Mouse (Mus musculus): Measurements from ENCODE around the gene Serpinb7. TPM values are rescaled to one million over a fixed set of nuclear protein-coding genes. Genes with fewer than 3 reads are reported as not detected.

The Serpinb7 gene
- polyA plus RNA-seq, 2 experiments = not detected

GRCm38 (mm10) chr1:107365973-107366372 lies 33.5 kb upstream of the Serpinb7 start:
- no peak for ATAC-seq (ENCODE audit: insufficient read depth)
- WGBS (ENCODE audit: insufficient replicate concordance) = 60% methylated on average over 7 of the region's 7 CpGs
- TF ChIP-seq CTCF (IDR thresholded peaks at IDR 0.05; ENCODE audit: low read depth) (no peak), EP300 (IDR thresholded peaks at IDR 0.05; ENCODE audit: low read depth) (no peak)

GRCm38 (mm10) chr1:107368944-107369343 lies 30.5 kb upstream of the Serpinb7 start:
- no peak for DNase-seq (ENCODE audit: low read depth in 3 of 3, low spot score in 3 of 3)
- Histone ChIP-seq H3K27me3 (ENCODE audit: control insufficient read depth, insufficient read depth, low read length) (no peaks in the 10 kb centered on the region), H3K36me3 (replicated peaks; ENCODE audit: control insufficient read depth, insufficient read depth, low read depth) (no peaks in the 10 kb centered on the region), H3K9me3 (ENCODE audit: control insufficient read depth, low read length) (no peaks in the 10 kb centered on the region), H3K9ac (replicated peaks) (no peak overlapping the region), H3K4me2 (ENCODE audit: low read depth) (no peak overlapping the region), H3K4me1 (replicated peaks; ENCODE audit: control insufficient read depth in 2 of 2, insufficient read depth in 2 of 2, low read length in 1 of 2) (no peaks in the 10 kb centered on the region), H3K4me3 (ENCODE audit: insufficient read depth in 1 of 2, low read depth in 2 of 2, low read length in 2 of 2) (no peak overlapping the region), H3K27ac (no peak overlapping the region)
- TF ChIP-seq CTCF (IDR thresholded peaks at IDR 0.05; ENCODE audit: low read depth) (no peak), EP300 (IDR thresholded peaks at IDR 0.05; ENCODE audit: low read depth) (no peak)
- ATAC-seq (ENCODE audit: insufficient read depth) = no peak
- WGBS (ENCODE audit: insufficient replicate concordance) = 54% methylated on average over 2 of the region's 2 CpGs

More at GRCm38 (mm10) chr1:107365973-107366372, 33.5 kb upstream of the Serpinb7 start:
- DNase-seq (ENCODE audit: low read depth in 3 of 3, low spot score in 3 of 3) = no peak
- no peak overlapping the region for H3K27ac ChIP-seq
- no peak overlapping the region for H3K4me3 ChIP-seq (ENCODE audit: insufficient read depth in 1 of 2, low read depth in 2 of 2, low read length in 2 of 2)
- H3K27me3 ChIP-seq (ENCODE audit: control insufficient read depth, insufficient read depth, low read length) = no peaks in the 10 kb centered on the region
- H3K4me2 ChIP-seq (ENCODE audit: low read depth) = no peak overlapping the region
- H3K9me3 ChIP-seq (ENCODE audit: control insufficient read depth, low read length) = no peaks in the 10 kb centered on the region
- no peaks in the 10 kb centered on the region for H3K4me1 ChIP-seq (replicated peaks; ENCODE audit: control insufficient read depth in 2 of 2, insufficient read depth in 2 of 2, low read length in 1 of 2)
- H3K9ac ChIP-seq (replicated peaks) = no peak overlapping the region
- no peaks in the 10 kb centered on the region for H3K36me3 ChIP-seq (replicated peaks; ENCODE audit: control insufficient read depth, insufficient read depth, low read depth)

GRCm38 (mm10) chr1:107376952-107377351 lies 22.5 kb upstream of the Serpinb7 start:
- no peak overlapping the region for H3K27ac ChIP-seq
- H3K27me3 ChIP-seq (ENCODE audit: control insufficient read depth, insufficient read depth, low read length) = no peaks in the 10 kb centered on the region
- TF ChIP-seq EP300 (IDR thresholded peaks at IDR 0.05; ENCODE audit: low read depth) = no peak
- TF ChIP-seq CTCF (IDR thresholded peaks at IDR 0.05; ENCODE audit: low read depth) = no peak
- no peaks in the 10 kb centered on the region for H3K9me3 ChIP-seq (ENCODE audit: control insufficient read depth, low read length)
- 12% methylated on average over 4 of the region's 4 CpGs for WGBS (ENCODE audit: insufficient replicate concordance)
- no peaks in the 10 kb centered on the region for H3K36me3 ChIP-seq (replicated peaks; ENCODE audit: control insufficient read depth, insufficient read depth, low read depth)
- DNase-seq (ENCODE audit: low read depth in 3 of 3, low spot score in 3 of 3) (no peak), ATAC-seq (ENCODE audit: insufficient read depth) (no peak)
- no peak overlapping the region for H3K4me2 ChIP-seq (ENCODE audit: low read depth)
- H3K4me3 ChIP-seq (ENCODE audit: insufficient read depth in 1 of 2, low read depth in 2 of 2, low read length in 2 of 2) = no peak overlapping the region
- no peak overlapping the region for H3K9ac ChIP-seq (replicated peaks)
- no peaks in the 10 kb centered on the region; a peak in 1 of 4 replicates for H3K4me1 ChIP-seq (replicated peaks; ENCODE audit: control insufficient read depth in 2 of 2, insufficient read depth in 2 of 2, low read length in 1 of 2)

GRCm38 (mm10) chr1:107378368-107378767 lies 21.1 kb upstream of the Serpinb7 start:
- Histone ChIP-seq H3K9ac (replicated peaks) (no peak overlapping the region), H3K9me3 (ENCODE audit: control insufficient read depth, low read length) (no peaks in the 10 kb centered on the region), H3K4me3 (ENCODE audit: insufficient read depth in 1 of 2, low read depth in 2 of 2, low read length in 2 of 2) (no peak overlapping the region), H3K27me3 (ENCODE audit: control insufficient read depth, insufficient read depth, low read length) (no peaks in the 10 kb centered on the region), H3K27ac (no peak overlapping the region), H3K4me1 (replicated peaks; ENCODE audit: control insufficient read depth in 2 of 2, insufficient read depth in 2 of 2, low read length in 1 of 2) (peaks cover 0 to 3% of the 10 kb centered on the region in 2 experiments; a peak in 1 of 4 replicates), H3K36me3 (replicated peaks; ENCODE audit: control insufficient read depth, insufficient read depth, low read depth) (no peaks in the 10 kb centered on the region), H3K4me2 (ENCODE audit: low read depth) (no peak overlapping the region)
- TF ChIP-seq EP300 (IDR thresholded peaks at IDR 0.05; ENCODE audit: low read depth) (no peak), CTCF (IDR thresholded peaks at IDR 0.05; ENCODE audit: low read depth) (no peak)
- DNase-seq (ENCODE audit: low read depth in 3 of 3, low spot score in 3 of 3) = no peak
- no peak; the same call in 1 of the 2 replicates for ATAC-seq (ENCODE audit: insufficient read depth)

- H3K27ac ChIP-seq = no peak overlapping the region
- H3K9ac ChIP-seq (replicated peaks) = no peak overlapping the region
- H3K9me3 ChIP-seq (ENCODE audit: control insufficient read depth, low read length) = no peaks in the 10 kb centered on the region
- no peak overlapping the region for H3K4me3 ChIP-seq (ENCODE audit: insufficient read depth in 1 of 2, low read depth in 2 of 2, low read length in 2 of 2)
- no peaks in the 10 kb centered on the region for H3K36me3 ChIP-seq (replicated peaks; ENCODE audit: control insufficient read depth, insufficient read depth, low read depth)
- peaks cover 3 to 4% of the 10 kb centered on the region in 2 experiments; a peak in 1 of 4 replicates for H3K4me1 ChIP-seq (replicated peaks; ENCODE audit: control insufficient read depth in 2 of 2, insufficient read depth in 2 of 2, low read length in 1 of 2)
- no peak overlapping the region for H3K4me2 ChIP-seq (ENCODE audit: low read depth)
- ATAC-seq (ENCODE audit: insufficient read depth) (no peak), DNase-seq (ENCODE audit: low read depth in 3 of 3, low spot score in 3 of 3) (no peak)
- no peaks in the 10 kb centered on the region for H3K27me3 ChIP-seq (ENCODE audit: control insufficient read depth, insufficient read depth, low read length)
- TF ChIP-seq EP300 (IDR thresholded peaks at IDR 0.05; ENCODE audit: low read depth) (no peak), CTCF (IDR thresholded peaks at IDR 0.05; ENCODE audit: low read depth) (no peak)
These were observed 18.0 kb upstream of the Serpinb7 start for GRCm38 (mm10) chr1:107381491-107381890.

Data from liver, embryonic 14.5 days (tissue).